Mouse (Mus musculus) bone marrow macrophage, adult 2 months (primary cell): ENCODE data around the gene Syngap1.

Experiments
- CTCF ChIP-seq: IDR thresholded peaks from 2 replicates; pipeline ENCODE4 v1.5.1; 2012; ENCODE audit warnings: low read depth, mild to moderate bottlenecking, low read length, moderate library complexity
- POLR2A ChIP-seq: IDR thresholded peaks from 2 replicates; pipeline ENCODE4 v1.6.1; 2012; ENCODE audit warnings: mild to moderate bottlenecking, low read depth, low read length, borderline replicate concordance

DNA sequence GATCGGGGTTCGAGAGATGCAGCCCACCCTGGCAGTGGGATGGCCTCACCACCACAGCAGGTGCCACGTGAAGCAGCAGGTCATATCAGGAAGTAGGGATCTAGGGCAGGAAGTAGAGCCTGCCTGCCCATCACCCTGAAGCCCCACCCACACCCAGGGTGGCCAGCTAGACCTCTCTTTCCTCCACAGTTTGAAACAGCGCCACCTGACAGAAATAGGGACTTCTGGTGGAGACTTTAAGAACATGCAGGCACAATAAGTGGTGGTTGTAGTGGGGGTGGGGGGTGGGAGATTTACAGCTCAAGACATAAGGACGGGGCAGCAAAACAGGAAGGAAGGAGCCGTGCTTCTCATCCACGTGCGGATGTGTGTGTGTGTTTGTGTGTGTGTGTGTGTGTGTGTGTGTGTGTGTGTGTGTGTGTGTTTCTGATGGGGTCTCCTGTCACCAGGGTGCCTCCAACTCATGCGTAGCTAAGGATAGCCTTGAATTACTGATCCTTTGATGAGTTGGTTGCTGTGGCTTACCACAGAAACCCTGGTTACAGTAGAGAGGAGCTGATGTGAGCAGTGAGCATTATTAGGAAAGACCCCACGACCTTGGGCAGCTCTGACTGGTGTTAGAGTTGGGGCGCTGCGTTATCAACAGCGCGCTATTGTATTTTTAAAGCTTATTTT is 71.1 kb downstream of the Syngap1 start:
- peak; percentile 42; the same call in 1 of the 2 replicates for TF ChIP-seq CTCF
- no peak for TF ChIP-seq POLR2A
